Mouse (Mus musculus) small intestine, adult 2 months (tissue): ENCODE measurements at regions not wholly inside any gene's neighbourhood (a gene's known extent, or its start where the extent isn't known, plus 50 kb on each side); places are given as distances from the start of the nearest gene placed in this dataset.

Source experiments
- H3K27ac ChIP-seq: fragments of 200-500 bp; 2 replicates; pipeline ENCODE4 v1.5.1; 2012; ENCODE audit warnings: low read depth, low read length, control low read depth, inconsistent platforms; ENCODE audit not compliant: insufficient read depth
- H3K27me3 ChIP-seq: fragments of 200-500 bp; 2 replicates; pipeline ENCODE4 v1.6.1; 2012; ENCODE audit warnings: mild to moderate bottlenecking, moderate library complexity, low read length, inconsistent platforms; ENCODE audit not compliant: control insufficient read depth, insufficient read depth
- H3K36me3 ChIP-seq: fragments of 200-500 bp; 2 replicates; pipeline ENCODE4 v1.6.1; 2012; ENCODE audit warnings: mild to moderate bottlenecking, low read length, control low read depth, inconsistent platforms; ENCODE audit not compliant: control insufficient read depth, insufficient read depth
- H3K4me1 ChIP-seq: fragments of 200-500 bp; 2 replicates; pipeline ENCODE4 v1.6.1; 2012; ENCODE audit warnings: low read length, inconsistent platforms, mixed read lengths; ENCODE audit not compliant: control insufficient read depth, insufficient read depth, insufficient read length
- H3K4me3 ChIP-seq: fragments of 200-500 bp; 2 replicates; pipeline ENCODE4 v1.5.1; 2012; ENCODE audit warnings: low read depth, mild to moderate bottlenecking, control low read depth, inconsistent platforms, low read length, moderate library complexity
- CTCF ChIP-seq: fragments of 200-500 bp; IDR thresholded peaks from 2 replicates; pipeline ENCODE4 v1.5.1; 2012; ENCODE audit warnings: low read depth, mild to moderate bottlenecking, control low read depth, inconsistent platforms, low read length, moderate library complexity, mixed read lengths; ENCODE audit not compliant: insufficient replicate concordance, insufficient read length; ENCODE audit errors: extremely low read depth
- POLR2A ChIP-seq: fragments of 200-500 bp; IDR thresholded peaks from 2 replicates; pipeline ENCODE4 v1.6.1; 2012; ENCODE audit warnings: low read depth, mild to moderate bottlenecking, control low read depth, inconsistent platforms, low read length, moderate library complexity
- WGBS: fragments of 180-500 bp; shearing (Covaris S2); methylation state at CpG from one replicate; pipeline ENCODE4 v1.1.7; 2018; 5-methylcytosine and 5-hydroxymethylcytosine counted together

DNA sequence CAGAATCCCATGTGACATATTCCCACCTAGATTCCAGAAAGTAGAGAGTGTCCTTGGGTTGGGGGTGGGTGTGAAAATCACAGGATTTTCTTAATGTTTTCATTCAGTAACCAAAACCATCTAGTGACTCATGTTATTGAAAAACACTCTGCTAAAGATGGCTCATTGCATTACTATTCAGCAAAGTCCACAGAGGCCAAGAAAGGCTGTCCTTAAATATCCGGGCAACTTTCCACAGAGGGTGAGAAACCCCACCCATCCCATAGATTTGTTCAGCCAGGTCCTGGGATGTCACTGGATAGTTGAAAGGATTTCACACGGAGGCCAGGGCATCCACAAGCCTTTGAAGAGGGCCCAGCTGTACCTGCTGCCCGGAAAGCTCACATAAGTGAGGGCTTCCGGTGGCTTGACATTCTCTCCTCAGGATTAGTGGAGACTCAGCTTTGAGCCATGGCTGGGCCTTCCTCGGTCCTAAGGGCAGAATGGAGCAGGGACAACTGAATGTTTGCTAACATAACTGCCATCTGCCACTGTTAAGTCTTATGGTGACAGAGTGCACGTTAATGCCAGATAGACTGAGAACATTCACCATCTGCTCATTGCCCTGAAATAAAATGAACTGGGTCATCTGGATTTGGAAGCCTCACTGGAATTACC lies 580.7 kb upstream of the Atp2b1 start:
- Histone ChIP-seq H3K4me3 (no peak overlapping the region), H3K4me1 (no peaks in the 10 kb centered on the region), H3K36me3 (no peaks in the 10 kb centered on the region), H3K27ac (no peak overlapping the region), H3K27me3 (no peaks in the 10 kb centered on the region)
- 65% methylated on average over 6 of the region's 6 CpGs for WGBS
- TF ChIP-seq POLR2A (no peak), CTCF (no peak)

DNA sequence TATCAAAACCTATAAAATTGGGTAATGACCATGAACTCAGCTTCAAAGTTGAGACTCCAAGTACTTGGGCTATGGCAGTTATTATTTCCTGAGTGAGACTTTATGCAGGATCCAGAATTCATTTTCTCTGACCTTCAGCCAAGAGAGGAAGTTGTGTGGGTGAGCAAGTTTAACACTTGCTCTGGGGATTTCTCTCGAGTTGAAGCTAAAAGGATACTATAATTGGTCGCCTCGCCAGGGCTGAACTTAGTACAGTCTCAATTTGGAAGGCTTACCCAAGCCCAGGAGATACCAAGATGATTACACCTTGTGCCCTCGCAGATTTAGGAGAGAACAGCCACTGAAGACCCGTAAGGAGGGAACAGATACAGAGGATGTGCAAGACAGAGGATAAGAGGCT lies 570.4 kb upstream of the Atp2b1 start:
- Histone ChIP-seq H3K4me3 (no peak overlapping the region), H3K27ac (no peak overlapping the region), H3K4me1 (no peaks in the 10 kb centered on the region), H3K27me3 (no peaks in the 10 kb centered on the region), H3K36me3 (no peaks in the 10 kb centered on the region)
- no peak for TF ChIP-seq POLR2A
- TF ChIP-seq CTCF: no peak
- WGBS: 80% methylated on average over 5 of the region's 5 CpGs

DNA sequence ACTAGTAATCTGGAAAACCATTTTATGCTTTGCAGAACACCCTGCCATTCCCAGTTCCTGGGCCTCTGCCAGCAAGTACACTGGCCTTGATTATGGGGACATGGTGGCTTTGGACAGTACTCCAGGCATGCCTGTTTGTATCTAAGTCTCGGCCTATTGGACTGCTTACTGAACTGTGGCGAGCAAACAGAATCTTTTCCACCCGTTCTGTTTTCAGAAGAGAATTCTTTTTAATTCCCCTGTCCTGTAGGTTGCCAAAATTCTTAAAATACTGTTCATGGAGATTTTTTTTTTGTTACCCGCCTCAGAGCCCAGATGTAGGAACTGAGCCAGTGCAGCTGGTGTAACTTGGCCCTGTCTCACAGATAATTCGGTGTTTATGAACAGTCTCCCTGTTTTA lies 564.7 kb upstream of the Atp2b1 start:
- no peaks in the 10 kb centered on the region; the same call in 1 of the 2 replicates for H3K27me3 ChIP-seq
- no peak overlapping the region for H3K27ac ChIP-seq
- WGBS: 76% methylated on average over 5 of the region's 5 CpGs

DNA sequence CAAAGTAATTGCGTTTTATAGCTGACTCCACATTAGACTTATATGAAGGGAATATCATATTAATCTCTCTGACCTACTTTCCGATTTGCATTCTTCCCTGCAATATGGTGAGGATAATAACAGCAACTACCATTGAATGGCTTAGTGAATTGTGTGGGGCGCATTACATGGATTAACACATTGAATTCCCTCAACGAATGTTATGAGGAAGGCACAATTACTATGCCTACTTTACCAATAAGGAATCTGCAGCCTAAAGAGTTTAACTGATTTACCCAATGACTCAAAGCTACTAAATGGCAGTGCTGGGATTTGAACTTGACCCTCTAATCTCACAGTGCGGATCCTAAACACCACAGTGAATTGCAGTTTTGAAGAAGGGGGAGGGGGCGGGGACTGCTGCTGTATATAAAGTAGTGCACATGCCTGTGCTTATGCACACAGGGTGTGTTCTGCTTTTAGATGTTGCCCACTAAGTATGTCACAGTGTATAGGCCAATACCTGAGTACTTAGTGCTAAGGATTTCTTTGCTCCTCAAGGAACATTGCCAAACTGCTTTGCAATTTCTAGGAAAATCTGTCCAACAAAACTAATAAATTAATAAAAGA lies 563.8 kb upstream of the Atp2b1 start:
- no peak for TF ChIP-seq CTCF
- no peak for TF ChIP-seq POLR2A
- no peak overlapping the region for H3K4me3 ChIP-seq

More for the DNA sequence above, 564.7 kb upstream of the Atp2b1 start:
- H3K4me1 ChIP-seq: no peaks in the 10 kb centered on the region
- no peak overlapping the region for H3K4me3 ChIP-seq
- no peak for TF ChIP-seq POLR2A
- no peak for TF ChIP-seq CTCF
- H3K36me3 ChIP-seq: no peaks in the 10 kb centered on the region

DNA sequence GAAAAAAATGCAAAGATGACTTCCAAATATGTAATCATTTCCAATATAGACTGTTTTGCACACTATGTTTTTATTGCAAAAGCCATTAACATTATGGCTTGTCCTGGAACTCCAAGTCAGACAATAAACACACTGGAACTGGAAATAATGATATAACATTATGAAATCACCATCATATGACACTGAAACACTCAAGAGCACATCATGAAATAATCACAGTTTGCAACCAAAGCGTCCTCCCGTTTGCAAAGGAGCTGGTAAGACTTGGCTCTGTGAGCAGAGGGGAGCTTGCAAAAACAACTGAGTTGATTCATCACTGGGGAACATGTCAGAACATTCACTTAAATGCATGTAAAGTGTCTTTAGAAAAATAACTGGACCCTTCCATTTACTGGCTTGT lies 562.1 kb upstream of the Atp2b1 start:
- H3K27me3 ChIP-seq: no peaks in the 10 kb centered on the region; the same call in 1 of the 2 replicates
- TF ChIP-seq CTCF (no peak), POLR2A (no peak)
- H3K4me1 ChIP-seq: no peaks in the 10 kb centered on the region
- H3K4me3 ChIP-seq: no peak overlapping the region
- whole genome bisulfite sequencing: 77% methylated on average over 2 of the region's 2 CpGs
- H3K36me3 ChIP-seq: no peaks in the 10 kb centered on the region
- H3K27ac ChIP-seq: no peak overlapping the region

More for the DNA sequence above, 563.8 kb upstream of the Atp2b1 start:
- WGBS: 93% methylated on average over 6 of the region's 6 CpGs
- Histone ChIP-seq H3K4me1 (no peaks in the 10 kb centered on the region), H3K27ac (no peak overlapping the region), H3K27me3 (no peaks in the 10 kb centered on the region; the same call in 1 of the 2 replicates), H3K36me3 (no peaks in the 10 kb centered on the region)

DNA sequence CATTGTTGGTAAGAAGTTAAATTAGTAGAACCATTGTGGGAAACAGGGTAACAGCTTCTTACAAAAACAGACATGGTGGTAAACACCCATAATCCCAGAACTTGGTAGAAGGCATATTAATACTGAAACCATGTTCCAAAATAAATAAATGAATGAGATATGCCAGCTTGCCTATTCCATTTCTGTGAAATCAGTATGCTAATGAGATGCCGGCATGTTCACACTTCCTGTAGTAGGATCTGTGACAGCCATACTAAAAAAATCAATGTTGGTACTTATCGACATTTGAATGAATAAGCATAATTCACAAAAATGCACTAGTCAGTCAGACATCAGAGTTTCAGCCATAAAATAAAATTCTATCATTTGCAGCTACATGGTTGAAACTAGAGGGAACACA lies 559.7 kb upstream of the Atp2b1 start:
- Histone ChIP-seq H3K4me1 (no peaks in the 10 kb centered on the region), H3K27ac (no peak overlapping the region), H3K4me3 (no peak overlapping the region), H3K27me3 (no peaks in the 10 kb centered on the region; the same call in 1 of the 2 replicates), H3K36me3 (no peaks in the 10 kb centered on the region)
- no peak for TF ChIP-seq CTCF
- TF ChIP-seq POLR2A: no peak
- WGBS: 90% methylated on average over 2 of the region's 2 CpGs

DNA sequence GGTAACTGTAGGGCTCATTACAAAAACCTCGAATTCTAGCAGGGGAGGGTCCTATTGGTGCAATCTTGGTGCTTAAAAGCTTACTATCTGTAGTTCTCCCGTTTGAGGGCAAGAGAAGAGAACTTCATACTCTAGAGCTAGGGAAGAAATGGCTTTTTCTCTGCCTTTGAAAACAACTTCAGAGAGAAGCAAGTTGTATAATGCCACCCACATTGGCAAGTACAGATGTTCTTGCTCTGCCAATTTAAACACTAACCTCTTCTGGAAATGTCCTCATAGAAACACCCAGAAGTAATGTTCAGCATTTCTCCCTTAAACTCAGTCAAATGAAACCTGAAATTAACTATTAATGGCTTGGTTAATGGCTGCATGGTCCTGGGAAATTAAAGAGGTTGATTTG lies 549.6 kb upstream of the Atp2b1 start:
- Histone ChIP-seq H3K27ac (no peak overlapping the region), H3K4me3 (no peak overlapping the region), H3K36me3 (no peaks in the 10 kb centered on the region), H3K4me1 (no peaks in the 10 kb centered on the region), H3K27me3 (no peaks in the 10 kb centered on the region)
- 71% methylated on average over 2 of the region's 2 CpGs for WGBS
- no peak for TF ChIP-seq CTCF
- TF ChIP-seq POLR2A: no peak
